Mouse (Mus musculus): ENCODE measurements around the gene Ppa2. TPM values are rescaled to one million over a fixed set of nuclear protein-coding genes. Genes with fewer than 3 reads are reported as not detected.

The Ppa2 gene
- total RNA-seq, 2 experiments from 2014 or later = 62.3 to 119 TPM

DNA sequence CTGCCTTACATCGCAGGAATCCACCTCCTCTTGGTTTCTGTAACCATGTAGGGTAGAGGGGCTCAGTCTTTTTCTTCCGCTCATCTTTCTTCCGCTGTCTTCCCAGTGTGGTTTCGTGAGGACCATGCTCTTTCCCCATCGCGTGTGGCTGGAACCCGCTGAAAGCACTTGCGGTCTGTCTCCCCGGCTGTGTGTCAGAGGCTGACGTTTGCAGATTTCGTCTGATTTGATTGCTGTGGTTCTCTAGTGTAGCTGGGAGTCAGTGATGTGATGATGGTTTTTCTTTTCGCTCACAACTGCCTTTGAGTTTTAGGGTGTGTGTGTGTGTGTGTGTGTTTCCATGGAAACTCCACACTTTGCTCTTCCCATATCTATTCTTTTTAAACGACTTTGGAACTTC, 18.6 kb downstream of the Ppa2 start:
- no peak for ATAC-seq (replicated peaks; ENCODE audit: low FRiP score, low TSS enrichment, poor library complexity, severe bottlenecking)

DNA sequence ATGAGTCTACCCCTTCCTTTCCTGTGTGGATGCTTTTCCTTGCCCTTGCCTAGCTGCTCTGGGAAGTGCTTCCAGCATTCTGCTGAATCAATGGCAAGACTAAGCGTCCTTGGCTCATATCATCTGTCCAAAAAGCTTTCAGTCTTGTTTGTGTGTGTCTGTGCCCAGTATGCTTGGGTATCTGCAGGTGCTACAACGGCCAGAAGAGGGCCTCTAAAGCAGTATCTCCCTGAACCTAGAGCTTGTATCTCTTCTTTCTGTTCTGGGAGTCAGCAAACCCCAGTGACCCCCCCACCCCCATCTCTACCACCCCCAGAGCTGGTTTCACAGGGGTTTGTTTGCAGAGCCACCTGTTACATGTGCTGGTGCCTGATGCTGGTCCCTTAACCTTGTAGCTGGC, 19.5 kb downstream of the Ppa2 start:
- ATAC-seq (replicated peaks; ENCODE audit: low FRiP score, low TSS enrichment, poor library complexity, severe bottlenecking) = peak; percentile 68

DNA sequence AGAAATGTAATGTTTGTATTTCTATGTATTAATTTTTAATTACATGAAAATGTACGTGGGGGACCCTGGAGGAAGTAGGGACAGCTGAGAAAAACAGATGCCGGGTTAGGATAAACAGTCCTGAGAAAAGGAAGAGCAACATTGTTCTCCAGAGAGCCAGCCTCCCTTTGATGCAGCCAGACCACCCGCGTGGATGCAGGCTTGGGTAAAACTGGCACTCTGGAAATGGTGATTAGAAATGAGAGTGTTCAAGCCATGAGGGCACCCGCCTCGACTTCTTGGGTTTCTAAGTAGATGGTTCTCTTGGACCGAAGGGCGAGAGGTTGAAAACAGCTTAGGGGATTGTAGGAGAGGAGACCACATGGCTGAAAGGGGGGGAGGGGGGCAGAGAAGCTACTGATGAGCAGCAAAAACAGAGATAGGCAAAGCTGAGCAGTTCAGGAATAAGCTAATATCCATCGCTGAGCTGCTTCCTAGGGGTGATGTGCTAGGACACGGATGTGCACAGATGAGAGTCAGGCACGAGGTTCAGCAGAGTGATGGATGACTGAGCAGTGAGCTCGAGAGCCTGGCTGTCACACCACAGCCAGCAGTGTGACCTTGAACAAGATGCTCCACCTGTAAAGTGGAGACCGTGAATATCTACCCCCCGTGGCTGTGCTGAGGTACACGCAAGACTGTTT, 21.4 kb downstream of the Ppa2 start:
- ATAC-seq (replicated peaks; ENCODE audit: low FRiP score, low TSS enrichment, poor library complexity, severe bottlenecking) = no peak

DNA sequence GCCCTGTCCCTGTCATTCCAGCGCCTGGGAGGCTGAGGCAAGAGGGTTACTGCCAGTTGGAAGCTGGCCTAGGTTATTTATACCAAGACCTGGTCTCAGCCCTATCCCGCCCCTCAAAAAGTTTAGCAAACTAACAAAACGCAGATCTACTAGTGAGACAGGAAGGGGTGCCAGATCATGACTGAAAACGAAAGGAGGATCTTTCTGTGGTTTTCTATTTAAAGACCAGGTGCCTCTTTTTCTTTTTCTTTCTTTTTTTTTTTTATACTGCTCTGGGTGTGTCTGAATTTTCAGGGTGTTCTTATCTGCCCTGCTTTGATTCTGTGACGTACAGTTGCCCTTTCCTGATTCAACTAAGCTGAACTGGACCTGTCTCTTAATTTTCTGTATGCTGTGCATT, 22.4 kb downstream of the Ppa2 start:
- ATAC-seq (replicated peaks; ENCODE audit: low FRiP score, low TSS enrichment, poor library complexity, severe bottlenecking) = 0 out of 2 replicates have a peak, but pooled peaks have one; percentile 24

DNA sequence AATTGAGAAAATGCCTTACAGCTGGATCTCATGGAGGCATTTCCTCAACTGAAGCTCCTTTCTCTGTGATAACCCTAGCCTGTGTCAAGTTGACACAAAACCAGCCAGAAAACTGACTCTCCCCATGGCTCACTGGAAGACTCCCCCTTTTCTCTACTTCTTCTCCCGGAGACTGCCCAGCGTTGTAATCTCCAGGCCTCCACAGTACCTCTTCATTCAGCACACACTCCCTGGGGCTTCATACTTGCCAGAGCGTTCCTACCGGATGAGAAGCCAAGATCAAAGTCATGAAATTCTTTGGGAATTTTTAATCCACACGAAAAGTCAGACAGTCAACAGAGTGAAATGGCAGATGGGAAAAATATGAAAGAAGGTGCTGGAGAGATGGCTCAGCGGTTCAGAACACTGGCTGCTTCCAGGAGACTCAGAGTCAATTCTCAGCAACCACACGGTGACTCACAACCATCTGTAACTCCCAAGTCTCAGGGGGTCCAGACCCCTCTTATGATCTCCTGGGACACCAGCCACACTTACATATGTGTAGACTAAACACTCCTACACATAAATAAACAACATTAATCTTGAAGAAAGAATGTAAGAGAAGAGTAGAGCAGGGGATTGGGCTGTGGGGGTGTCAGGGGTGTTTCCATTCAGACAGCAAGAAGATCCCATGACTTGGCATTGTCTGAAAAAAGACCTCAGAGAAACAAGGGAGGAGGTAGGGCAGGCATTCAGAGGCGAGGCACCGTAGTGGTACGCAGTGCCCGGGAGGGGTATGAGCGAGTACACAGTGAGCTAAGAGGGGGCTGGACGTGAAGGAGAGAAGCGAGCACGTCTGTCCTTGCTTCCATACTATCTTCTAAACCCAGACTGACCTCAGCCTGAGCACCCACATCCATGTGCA, 23.6 kb downstream of the Ppa2 start:
- no peak for ATAC-seq (replicated peaks; ENCODE audit: low FRiP score, low TSS enrichment, poor library complexity, severe bottlenecking)

DNA sequence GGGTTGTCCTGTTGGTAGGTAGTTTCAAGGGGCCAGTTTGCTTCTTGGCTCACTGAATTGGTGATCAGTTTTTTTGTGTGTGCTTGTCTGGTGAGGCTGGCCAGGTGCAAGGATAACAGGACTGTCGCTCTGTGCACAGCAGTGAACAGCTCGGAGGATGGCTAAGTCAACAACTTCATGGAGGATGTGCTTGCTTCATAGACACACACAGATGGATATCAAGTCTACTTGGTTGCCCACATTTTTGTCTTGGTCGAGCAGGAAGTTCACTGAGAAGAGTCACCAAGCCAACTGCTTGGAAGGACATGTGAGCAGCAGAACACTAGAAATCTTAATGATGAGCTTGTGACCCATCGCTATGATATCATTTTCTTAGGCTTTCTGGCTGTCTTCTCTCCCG, 24.8 kb downstream of the Ppa2 start:
- no peak for ATAC-seq (replicated peaks; ENCODE audit: low FRiP score, low TSS enrichment, poor library complexity, severe bottlenecking)

DNA sequence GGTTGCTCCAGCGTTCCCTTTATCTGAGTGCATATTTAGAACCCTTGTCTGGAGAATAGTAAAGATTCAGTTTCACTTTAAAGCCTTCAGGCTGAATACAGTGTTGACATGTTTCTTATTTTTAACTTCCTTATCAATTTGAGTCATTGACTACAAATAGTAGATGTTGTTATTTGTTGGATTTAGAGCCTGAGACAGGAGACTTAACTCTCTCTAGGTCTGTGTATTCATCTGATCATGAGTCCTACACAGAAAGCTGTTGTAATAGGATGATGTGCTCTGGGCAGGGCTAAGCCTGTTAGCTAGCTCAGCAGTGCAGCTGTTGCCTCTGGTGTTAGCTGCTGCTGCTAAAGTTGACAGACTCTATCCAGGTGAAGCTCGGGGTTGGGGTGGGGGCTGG, 25.3 kb downstream of the Ppa2 start:
- ATAC-seq (replicated peaks; ENCODE audit: low FRiP score, low TSS enrichment, poor library complexity, severe bottlenecking) = no peak

DNA sequence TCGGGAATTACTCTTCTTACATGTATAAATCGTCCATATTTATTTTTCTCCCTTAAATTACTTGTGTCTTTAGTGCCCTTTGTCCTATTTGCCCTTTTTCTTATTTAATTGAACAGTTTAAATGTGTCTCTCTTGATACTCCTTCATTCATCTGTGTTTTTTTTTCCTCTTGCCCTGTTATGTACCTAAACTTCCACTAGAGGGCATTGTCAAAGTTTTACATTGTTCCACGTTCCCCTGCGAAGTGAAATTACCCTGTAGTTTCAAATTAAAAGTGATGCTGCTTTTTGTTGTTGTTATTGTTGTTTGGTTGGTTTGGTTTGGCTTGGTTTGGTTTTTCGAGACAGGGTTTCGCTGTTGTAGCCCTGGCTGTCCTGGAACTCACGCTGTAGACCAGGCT, 26.5 kb downstream of the Ppa2 start:
- ATAC-seq (replicated peaks; ENCODE audit: low FRiP score, low TSS enrichment, poor library complexity, severe bottlenecking) = no peak

DNA sequence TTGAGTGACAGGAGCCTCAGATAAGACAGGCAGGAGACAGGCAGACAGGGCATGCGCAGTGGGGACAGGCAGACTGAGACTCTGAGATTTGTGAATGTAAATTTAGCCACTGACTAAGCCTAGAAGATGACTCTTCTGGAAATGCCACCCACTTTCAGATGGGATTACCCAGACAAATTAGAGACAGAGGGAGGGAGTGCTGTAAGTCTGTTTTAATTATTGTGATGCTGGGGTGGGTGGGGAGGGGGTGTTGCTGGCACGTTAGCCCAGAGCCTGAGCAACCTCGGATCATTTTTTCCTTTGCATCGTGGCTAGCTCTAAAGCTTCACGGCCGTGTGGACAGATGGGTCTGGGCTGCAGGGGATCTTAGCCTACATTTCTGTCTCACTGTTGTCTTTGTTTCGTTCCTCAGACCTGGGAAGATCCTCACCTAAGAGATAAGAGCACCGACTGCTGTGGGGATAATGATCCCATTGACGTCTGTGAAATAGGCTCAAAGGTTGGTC, 29.0 kb downstream of the Ppa2 start:
- no peak for ATAC-seq (replicated peaks; ENCODE audit: low FRiP score, low TSS enrichment, poor library complexity, severe bottlenecking)

DNA sequence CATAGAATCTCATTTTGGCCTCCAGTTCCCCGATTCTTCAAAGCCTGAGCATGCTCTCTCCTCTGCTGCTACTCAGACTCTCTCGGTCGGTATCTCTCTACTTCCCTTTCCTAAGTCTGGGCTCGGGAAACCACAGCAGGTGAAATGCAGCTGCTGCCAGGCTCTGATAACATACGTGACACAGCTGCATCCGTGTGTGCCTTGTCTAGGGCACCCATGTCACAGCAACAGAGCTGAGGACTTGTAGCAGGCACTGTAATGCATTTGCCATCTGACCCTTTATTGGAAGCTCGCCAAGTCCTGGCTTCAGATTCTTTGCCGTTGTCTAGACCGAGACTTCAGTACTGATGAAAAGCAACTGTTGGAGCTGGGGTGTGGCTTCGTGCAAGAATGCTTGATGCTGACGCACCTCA, 29.5 kb downstream of the Ppa2 start:
- peak; percentile 98 for ATAC-seq (replicated peaks; ENCODE audit: low FRiP score, low TSS enrichment, poor library complexity, severe bottlenecking)

DNA sequence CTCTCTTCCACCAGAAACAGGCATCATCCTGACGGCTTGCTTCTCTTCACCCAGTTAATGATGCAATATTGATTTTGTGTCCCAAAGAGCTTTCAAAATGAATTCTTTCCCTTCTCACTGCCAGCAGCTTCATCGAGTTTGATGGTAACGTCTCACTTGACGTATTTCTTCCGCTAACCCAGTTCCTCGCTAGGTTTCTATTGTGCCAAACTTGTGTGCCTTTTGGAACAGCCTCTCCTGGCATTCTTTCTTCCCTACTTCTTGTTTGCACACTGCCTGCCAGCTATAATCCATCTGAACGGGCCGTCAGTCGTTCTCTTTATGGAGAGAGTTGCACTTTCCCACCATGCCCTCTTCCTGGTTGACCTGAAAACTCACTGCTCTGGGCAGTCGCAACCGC, 31.2 kb downstream of the Ppa2 start:
- ATAC-seq (replicated peaks; ENCODE audit: low FRiP score, low TSS enrichment, poor library complexity, severe bottlenecking) = no peak

DNA sequence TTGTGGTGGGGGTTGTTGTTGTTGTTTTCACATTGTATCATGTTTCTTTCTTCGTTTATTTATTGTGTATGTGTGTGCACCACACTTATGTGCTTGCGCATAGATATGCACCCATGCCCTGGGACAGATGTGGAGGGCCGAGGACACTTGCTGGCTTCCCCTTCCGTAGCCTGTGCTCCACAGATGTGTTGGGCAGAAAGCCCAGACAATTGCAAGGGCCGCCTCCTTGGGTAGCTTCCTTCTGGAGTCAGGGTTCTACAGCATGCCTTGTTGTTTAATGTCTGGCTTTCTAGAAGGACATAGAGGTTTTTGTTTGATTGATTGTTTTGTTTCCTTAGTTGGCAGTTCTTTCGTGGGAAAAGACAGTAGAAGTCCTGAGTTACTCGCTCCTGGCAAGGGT, 37.6 kb downstream of the Ppa2 start:
- no peak for ATAC-seq (replicated peaks; ENCODE audit: low FRiP score, low TSS enrichment, poor library complexity, severe bottlenecking)

DNA sequence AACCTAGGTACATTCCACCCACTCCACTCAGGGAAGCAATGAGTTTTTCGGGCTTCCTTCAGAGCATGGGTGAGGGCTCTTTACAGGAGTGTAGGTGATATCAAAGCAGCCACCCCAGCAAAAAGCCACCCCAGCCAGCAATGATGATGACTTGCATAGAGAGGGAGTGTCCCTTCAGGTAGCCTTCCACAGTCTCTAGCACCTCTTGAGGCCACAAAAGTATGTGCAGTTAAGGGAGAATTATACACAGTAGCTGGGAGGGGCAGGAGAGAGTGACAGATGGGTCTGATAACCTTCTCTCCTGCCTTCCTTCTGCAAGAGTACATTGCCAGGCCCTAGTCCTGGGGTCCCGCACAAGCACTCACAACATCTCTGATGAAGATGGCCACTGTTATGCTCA, 38.9 kb downstream of the Ppa2 start:
- ATAC-seq (replicated peaks; ENCODE audit: low FRiP score, low TSS enrichment, poor library complexity, severe bottlenecking) = peak; percentile 76

DNA sequence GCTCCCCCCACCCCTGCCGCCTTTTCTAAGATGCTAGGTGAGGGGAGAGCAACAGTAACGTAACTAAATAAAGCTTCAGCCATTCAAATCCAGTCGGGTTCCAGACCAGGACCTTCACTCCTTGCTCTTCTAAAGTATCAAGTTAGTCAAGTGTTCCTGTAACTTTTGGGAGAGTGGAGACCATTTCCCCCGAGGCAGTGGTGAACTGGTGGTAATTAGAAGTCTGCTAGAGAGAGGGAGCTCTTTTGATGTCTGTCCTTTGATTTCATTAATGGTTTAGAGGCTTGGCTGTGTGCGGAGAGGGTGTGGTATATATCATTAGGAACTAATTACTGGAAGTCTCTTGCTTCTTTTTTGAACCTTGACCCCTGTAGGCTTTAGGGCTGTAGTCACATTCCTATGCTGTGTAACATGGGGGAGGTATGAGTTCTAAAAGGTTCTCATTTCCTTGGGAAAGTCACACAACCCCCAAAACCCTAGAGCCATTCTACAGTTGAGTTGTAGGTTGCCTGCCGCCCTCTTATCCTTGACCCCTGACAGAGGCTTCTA, 47.6 kb downstream of the Ppa2 start:
- ATAC-seq (replicated peaks; ENCODE audit: low FRiP score, low TSS enrichment, poor library complexity, severe bottlenecking) = no peak

DNA sequence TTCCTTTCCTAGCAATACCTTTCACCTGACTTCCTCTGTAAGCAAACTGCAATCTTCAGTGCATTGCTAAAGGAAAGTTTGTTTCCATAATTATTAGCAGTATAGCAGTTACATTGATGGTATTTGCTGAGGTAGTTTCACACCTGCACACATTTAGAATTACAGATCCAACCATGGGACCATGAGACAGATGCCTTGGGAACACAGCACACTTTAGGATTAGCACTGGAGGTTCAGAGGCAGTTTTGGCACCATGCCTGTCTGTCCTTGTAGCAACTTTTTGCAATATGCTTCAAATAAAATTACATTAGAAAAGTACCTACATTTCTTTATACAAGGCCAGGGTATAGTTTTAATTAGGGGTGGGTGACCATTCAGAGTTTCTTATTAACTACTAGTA, 48.1 kb downstream of the Ppa2 start:
- ATAC-seq (replicated peaks; ENCODE audit: low FRiP score, low TSS enrichment, poor library complexity, severe bottlenecking) = no peak

DNA sequence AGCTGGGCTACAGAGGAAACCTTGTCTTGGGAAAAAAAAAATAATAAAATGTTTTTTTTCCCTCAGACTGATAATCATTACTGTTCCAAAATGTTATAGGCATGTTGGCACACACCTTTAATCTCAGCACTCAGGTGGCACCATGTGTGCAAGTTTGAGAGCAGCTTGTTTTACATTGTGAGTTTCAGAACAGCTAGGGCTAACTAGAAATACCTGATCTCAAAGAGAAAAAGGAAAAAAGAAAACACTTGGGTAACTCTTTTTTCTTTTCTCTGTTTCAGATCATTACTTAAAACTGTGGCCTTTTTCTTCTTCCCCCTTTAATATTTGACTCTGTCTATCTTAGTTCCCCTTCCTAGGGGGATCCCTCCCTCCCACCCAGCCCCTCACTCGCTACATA, 51.5 kb downstream of the Ppa2 start:
- ATAC-seq (replicated peaks; ENCODE audit: low FRiP score, low TSS enrichment, poor library complexity, severe bottlenecking) = no peak

DNA sequence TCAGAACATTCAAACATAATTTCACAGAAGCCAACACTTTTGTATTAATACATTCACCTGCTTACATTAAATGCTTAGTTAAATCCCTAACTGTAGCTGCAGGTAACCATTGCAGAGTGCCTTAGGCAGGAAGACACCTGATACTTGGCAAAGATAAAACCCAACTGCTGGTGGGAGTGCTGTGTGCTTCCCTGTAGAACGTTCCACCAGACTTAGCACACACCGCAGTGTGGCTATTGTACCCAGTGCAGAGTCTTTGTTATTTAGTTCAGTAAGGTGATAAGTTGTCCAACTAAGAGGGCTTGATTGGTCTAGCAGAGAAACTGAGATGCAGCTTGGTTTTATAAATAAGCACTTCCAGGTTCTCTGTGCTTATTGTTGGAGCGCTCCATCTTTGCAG, 54.2 kb downstream of the Ppa2 start:
- no peak for ATAC-seq (replicated peaks; ENCODE audit: low FRiP score, low TSS enrichment, poor library complexity, severe bottlenecking)

DNA sequence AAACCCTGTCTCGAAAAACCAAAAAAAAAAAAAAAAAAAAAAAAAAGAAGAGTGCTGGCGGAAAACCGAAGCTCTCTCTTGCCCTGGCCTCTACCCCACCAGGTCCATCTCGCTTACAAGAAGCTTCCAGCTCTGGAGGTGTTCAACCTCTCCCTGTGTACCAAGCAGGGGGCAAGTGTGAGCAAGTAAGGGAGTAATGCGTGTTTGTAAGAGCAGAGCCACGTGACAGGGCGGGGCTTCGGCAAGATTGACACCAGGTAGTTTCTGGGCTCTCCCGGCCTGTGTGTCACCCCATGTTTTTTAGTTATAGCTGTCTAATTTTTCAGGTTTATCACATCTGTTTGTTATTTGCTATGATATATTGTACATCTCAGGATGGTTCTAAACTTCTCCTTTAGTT, 56.2 kb downstream of the Ppa2 start:
- ATAC-seq (replicated peaks; ENCODE audit: low FRiP score, low TSS enrichment, poor library complexity, severe bottlenecking) = no peak

DNA sequence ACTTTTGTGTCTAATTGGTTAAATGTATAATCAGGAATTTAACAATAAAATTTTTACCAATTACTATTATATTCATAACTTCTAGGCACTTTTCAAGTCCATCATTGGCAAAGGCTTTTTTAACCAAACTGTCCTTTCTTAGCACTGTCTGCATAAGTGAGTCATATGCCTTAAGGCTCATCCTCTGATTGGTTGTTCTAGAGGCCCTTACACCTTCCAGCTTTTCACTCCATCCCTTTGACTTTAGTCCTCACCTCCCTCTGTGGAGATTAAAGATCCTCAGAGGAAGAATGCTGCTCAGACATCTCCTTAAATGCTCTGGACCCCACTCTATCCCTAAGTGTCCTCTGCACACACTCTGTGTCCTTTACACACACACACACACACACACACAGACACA, 68.3 kb downstream of the Ppa2 start:
- ATAC-seq (replicated peaks; ENCODE audit: low FRiP score, low TSS enrichment, poor library complexity, severe bottlenecking) = no peak

DNA sequence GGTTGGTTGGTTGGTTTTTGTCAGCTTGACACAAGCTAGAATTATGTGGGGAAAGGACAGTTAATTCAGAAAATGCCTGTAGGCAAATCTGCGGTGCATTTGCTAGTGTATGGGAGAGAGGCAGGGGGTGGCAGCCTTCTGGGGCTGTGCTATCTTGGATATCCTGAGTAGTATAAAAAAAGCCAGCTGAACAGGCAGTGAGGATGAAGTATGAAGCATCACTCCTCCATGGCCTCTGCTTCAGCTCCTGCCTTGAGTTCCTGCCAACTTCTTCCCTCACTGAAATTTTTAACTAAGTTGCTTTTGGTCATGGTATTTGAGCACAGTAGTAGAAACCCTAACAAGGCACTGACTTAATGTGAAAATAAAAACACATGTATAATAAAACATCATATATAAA, 70.1 kb downstream of the Ppa2 start:
- ATAC-seq (replicated peaks; ENCODE audit: low FRiP score, low TSS enrichment, poor library complexity, severe bottlenecking) = no peak

DNA sequence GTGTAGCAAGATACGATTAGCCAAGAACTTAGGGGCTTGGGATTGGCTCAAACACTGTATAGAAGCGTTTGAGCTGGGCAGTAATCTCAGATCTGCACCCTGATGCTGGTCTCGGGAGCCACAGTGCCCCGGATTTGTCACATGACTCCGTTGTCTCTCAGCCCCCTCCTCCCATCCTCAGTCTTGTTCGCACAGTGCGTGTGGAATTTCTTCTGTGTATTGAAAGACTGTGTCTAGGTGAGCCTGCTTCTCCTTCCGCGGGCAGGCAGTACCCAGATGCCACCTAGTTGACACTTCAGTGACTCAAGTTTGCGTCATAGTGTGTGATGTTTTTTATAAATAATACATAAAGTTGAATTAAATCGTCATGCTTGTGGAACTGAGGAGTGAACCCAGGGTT, 71.6 kb downstream of the Ppa2 start:
- no peak for ATAC-seq (replicated peaks; ENCODE audit: low FRiP score, low TSS enrichment, poor library complexity, severe bottlenecking)
